Mouse (Mus musculus): Measurements from ENCODE around the gene Gpc4.
A peak's percentile ranks its signal among the peaks of the same experiment; 100 is the strongest.

Gpc4 gene

DNA sequence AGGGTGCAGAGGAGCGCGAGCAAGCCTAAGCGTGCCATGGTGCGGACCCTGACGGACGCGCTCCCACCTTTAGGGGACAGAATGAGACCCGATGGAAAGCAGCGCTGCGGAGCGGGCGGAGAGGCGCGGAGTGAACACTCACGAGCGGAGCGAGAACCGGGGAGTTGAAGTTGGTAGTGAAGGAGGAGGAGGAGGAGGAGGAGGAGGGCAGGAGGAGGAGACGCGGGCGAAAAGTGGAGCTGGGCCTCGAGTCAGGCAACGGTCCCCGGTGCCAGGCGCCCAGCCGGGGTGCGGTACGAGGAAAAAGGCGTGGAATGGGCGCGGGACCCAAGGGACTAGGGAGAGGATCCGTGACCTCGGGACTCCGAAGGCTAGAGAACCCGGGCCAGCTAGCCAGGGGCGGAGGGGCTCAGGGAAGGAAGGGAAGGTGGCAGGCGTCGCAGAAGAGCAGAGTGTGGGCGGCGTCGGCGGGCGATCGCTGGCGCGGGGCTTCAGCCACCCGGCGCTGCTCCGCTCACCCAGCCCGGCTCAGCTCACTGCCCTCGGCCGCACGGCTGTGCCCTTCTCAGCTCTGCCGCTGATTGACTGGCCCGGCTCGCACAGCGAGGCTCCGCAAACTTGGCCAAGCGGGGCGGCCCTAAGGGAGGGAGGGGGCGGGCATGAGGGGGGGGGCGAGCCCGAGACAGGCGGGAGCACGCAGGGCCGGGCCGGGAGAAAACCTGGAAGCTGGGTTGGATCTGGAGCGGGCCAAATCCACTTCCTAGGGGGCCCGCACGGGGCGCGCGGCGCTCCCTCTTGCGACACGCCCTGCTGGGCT lies at the start of gene Gpc4:
Gene Gpc4 (minus strand): TSS at position 515 of the 817 bp plus-strand sequence.
- DNase-seq (ENCODE audit: low read depth, low spot score): peak; percentile 53

- no peak for DNase-seq (ENCODE audit: low read depth, low spot score)
These were observed 47.8 kb upstream of the Gpc4 start for GRCm38 (mm10) chrX:52212846-52213245.

DNA sequence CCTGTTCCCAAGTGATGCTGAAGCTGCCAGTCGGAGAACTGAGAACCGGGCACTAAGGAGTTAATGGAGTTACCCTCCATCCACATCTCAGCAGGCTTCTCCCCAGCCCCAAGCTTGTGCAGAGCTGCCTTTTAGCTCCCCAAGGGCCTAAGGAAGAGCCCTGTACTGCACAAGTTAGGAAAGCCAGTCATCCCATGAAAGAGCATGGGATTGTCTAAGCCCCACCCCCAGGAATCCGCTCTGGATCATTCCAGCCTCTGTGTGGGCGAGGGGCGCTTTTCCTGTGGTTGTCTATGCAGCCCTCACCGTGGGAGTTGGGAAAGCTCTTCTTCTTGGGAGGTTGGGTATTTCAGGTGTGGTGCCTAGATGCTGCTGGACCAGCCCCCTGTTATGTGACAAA lies 34.8 kb upstream of the Gpc4 start:
- DNase-seq (ENCODE audit: low read depth, low spot score): no peak

DNA sequence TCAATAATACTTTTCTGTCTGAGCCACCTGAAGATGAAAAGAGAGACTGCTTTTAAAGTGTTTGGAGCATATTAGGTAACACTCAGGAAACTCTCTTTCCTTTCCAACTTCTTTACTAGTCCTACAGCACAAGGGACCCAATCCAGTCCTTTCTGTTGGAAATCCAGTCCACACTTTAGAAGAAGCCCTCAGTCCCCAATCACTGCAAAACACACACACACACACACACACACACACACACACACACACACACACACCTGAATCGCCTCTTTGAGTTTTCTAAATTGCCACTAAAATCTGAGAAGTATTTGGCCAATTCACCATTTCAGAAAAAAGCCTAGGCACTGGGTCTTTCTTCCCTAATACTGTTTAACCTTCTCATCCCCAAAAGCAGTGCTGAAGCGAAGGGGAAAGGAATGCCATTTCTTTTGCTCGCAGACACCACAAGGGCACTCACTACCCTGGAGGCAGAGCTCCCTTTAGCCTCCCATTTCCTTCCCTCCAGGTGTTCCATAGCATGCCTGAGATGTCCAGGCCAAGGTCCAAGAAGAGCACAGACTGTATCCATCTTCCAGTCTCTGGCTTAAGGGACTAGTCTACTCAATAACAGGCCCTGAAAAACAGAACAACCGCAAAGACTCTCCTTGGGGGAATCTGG lies 28.4 kb upstream of the Gpc4 start:
- no peak for DNase-seq (ENCODE audit: low read depth, low spot score)

- no peak for DNase-seq (ENCODE audit: low read depth, low spot score)
These were observed 24.0 kb upstream of the Gpc4 start for GRCm38 (mm10) chrX:52189094-52189493.

GRCm38 (mm10) chrX:52183551-52184442 lies 18.7 kb upstream of the Gpc4 start:
- DNase-seq (ENCODE audit: low read depth, low spot score): no peak

- DNase-seq (ENCODE audit: low read depth, low spot score): peak; percentile 65
These were observed 16.3 kb upstream of the Gpc4 start for GRCm38 (mm10) chrX:52181401-52181800.

GRCm38 (mm10) chrX:52177067-52177466 lies 12.0 kb upstream of the Gpc4 start:
- no peak for DNase-seq (ENCODE audit: low read depth, low spot score)

DNA sequence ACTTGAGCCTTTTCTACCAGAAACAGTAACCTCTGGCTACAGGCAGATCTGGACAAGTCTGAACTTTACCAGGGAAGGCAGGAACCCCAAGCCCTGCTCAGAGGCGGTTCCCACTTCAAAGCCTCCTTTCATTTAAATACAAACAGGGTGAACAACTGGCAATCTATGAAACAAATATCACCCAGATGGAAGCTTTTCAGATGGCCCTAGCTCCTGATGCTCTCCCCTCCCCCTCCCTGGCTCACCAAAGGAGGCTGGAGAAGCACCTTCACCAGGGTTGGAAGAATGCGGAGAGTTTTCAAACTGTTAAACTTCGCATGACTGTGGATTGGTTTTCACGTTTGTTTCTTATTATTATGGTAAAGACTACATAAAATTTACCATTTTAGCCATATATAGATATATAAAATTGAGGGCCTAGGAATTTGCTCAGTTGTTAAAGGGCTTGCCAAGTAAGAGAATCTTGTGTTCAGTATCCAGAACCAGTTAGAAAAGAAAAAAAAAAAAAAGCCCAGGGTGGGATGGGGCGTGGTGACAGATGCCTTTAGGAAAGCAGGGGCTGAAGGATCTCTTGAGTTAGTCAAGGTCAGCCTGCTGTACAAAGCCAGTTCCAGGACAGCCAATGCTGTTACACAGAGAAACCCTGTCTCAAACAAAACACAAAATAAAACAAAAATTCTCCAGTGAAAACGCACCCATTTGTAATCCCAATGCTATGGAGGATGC lies 2.6 kb upstream of the Gpc4 start:
- DNase-seq (ENCODE audit: low read depth, low spot score): no peak

DNA sequence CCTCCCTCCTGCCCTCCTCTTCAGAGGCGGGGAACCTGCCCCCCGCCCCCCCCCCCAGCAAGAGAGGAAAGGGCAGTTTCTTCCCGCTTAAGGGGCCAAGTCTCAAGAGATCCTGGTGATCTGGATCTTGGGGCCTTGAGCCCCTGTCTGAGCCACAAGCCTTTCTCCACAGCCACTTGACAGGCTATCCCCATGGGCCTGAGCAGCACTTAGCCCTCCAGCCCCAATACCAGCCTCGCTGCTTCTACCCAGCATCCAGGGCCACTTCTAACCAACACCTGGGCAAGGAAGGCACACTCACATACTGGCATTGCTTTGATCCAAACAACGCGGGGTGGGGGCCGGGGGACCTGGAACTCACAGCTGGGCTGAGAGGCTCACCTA lies 495 bp upstream of the Gpc4 start:
- no peak for DNase-seq (ENCODE audit: low read depth, low spot score)

DNA sequence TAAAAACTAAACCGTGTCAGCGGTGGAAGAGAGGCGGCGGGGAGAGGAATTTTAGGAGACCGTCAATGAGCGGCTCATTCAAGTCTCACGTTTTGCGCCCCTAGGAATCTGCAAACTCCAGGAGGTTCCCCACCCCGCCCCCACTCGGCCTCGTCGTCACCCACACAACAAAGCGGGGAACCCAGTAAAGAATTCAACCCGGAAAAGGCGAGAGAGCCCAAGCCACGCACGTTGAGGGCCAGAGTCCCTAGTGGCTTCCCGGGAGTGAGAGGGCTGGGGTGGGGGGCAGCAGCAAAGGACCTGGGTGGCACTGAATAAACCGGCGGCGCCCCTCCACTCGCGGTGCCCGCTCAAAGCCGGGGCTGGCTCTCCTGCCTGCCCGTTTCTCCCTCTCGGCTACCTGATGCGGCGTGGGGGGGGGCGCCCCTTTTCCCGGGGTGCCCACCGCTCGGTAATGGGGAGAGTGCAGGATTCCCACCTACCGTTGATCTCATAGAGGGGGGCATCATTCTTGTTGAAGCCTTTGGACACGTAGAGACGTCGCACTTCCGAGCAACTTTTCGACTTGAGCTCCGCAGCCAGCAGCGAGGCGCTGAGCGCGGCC lies 816 bp downstream of the Gpc4 start:
- no peak for DNase-seq (ENCODE audit: low read depth, low spot score)

- DNase-seq (ENCODE audit: low read depth, low spot score): no peak
These were observed 1.5 kb downstream of the Gpc4 start for GRCm38 (mm10) chrX:52163418-52164133.

- DNase-seq (ENCODE audit: low read depth, low spot score): no peak
These were observed 2.3 kb downstream of the Gpc4 start for GRCm38 (mm10) chrX:52162756-52163155.

DNA sequence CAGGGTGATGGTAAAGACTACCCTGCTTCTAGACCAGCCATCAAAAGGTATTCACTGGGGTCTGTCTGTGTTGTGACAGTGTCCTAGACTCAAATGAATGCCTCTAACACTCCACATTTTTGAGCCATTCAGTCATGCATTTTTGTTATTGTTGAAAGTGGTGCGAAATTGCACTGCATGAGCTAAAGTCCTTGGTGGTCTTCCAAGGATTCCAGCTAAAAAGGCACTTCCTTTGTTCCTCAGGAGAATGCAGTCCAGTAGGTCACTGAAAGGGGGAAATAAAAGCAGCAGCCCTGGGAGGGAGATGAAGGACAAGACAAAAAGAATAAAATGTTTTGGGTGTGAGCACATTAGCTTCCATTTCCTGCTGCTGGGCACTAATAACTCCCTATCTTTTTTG lies 2.8 kb downstream of the Gpc4 start:
- no peak for DNase-seq (ENCODE audit: low read depth, low spot score)

DNA sequence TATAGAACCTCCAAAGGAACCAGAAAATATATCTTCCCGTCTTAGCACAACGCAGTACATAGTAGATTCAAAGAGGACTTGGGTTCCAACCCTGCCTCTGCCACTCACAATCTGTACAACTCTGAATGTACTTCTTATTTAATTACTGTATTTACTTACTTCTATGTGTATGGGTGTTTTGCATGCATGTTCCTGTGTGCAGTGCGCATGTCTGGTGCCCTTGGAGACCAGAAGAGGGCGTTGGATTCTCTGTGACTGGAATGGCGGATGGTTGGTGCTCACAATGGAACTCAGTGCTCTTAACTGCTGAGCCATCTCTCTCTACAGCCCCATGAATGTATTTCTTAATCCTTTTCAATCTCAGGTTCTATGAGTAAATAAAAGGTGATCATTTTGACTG lies 5.4 kb downstream of the Gpc4 start:
- no peak for DNase-seq (ENCODE audit: low read depth, low spot score)

GRCm38 (mm10) chrX:52155408-52155953 lies 9.6 kb downstream of the Gpc4 start:
- no peak for DNase-seq (ENCODE audit: low read depth, low spot score)

DNA sequence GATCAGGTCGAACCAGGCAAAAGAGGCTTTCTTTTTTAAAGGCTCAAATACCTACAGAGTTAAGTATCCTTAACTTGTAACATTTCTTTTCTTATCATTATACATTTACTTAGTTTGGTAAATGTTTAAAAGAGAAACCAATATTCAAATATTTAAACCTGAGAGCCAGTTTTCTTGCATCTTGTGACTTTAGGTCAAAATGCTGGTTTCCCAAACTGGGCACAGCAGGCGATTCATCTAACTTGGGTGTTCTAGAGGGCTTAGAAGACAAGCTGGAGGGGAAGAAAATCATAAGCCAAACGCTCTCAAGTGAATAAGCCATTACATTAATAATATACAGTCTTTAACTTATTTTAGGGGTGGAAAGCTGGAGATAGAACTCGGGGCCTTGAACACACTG lies 10.2 kb downstream of the Gpc4 start:
- no peak for DNase-seq (ENCODE audit: low read depth, low spot score)

DNA sequence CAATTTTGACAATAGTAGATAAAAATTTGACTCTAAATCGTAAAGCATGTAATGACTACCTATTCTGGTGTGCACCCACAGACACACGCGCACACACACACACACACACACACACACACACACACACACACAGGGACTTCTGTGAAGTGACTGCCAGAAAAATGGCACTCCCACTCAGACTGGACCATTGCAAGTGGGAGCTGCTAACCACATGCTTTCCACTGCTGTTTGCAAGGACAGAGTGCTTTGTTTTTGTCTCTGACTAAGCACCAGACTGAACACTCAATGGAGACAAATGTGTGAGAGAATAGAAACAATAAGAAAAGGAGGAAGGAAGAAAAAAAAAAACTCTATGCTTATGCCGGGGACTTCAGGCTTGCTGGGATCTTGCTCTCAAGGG lies 11.6 kb downstream of the Gpc4 start:
- DNase-seq (ENCODE audit: low read depth, low spot score): peak; percentile 73

- no peak for DNase-seq (ENCODE audit: low read depth, low spot score)
These were observed 12.1 kb downstream of the Gpc4 start for GRCm38 (mm10) chrX:52152961-52153360.

- no peak for DNase-seq (ENCODE audit: low read depth, low spot score)
These were observed 13.5 kb downstream of the Gpc4 start for GRCm38 (mm10) chrX:52151555-52151954.
